In genomic region chr2:91263692-91264660, GRCm38 (mm10) we compare ENCODE assay signal across 8 mouse cellular contexts. TPM values are rescaled to one million over a fixed set of nuclear protein-coding genes. Genes with fewer than 3 reads are reported as not detected.
DNase-seq lines count a peak whose midpoint lies in the region; ATAC-seq and TF ChIP-seq lines count a peak whose summit lies in the region.

No protein-coding gene starts in this region.

- no peaks in the 10 kb centered on the region for H3K9me3 ChIP-seq in intestine, embryonic 15.5 days
- no peaks in the 10 kb centered on the region for H3K9me3 ChIP-seq in neural tube, embryonic 12.5 days

- no peak for TF ChIP-seq CTCF in layer of hippocampus, adult 2 months (conservative IDR thresholded peaks at IDR 0.05)
- no peak for TF ChIP-seq CTCF in embryonic fibroblast, embryonic 13.5 days (IDR thresholded peaks at IDR 0.05; ENCODE audit: borderline replicate concordance, insufficient read depth, low read length)

- no peaks in the 10 kb centered on the region for H3K4me1 ChIP-seq in embryonic fibroblast, embryonic 13.5 days (ENCODE audit: control insufficient read depth, insufficient read depth, low read length)
- peaks cover 12% of the 10 kb centered on the region for H3K4me1 ChIP-seq in intestine, embryonic 15.5 days (replicated peaks)
- H3K4me1 ChIP-seq in neural tube, embryonic 12.5 days, result peaks cover 20% of the 10 kb centered on the region

- no peaks in the 10 kb centered on the region for H3K27me3 ChIP-seq in intestine, embryonic 15.5 days (replicated peaks)
- H3K27me3 ChIP-seq in neural tube, embryonic 12.5 days (replicated peaks), result no peaks in the 10 kb centered on the region

- peaks cover 19% of the 10 kb centered on the region for H3K36me3 ChIP-seq in intestine, embryonic 15.5 days
- H3K36me3 ChIP-seq in neural tube, embryonic 12.5 days, result peaks cover 26% of the 10 kb centered on the region

- H3K9ac ChIP-seq in intestine, embryonic 15.5 days, result peak overlapping the region; percentile 52
- H3K9ac ChIP-seq in neural tube, embryonic 12.5 days, result peak overlapping the region; percentile 51; the same call in 1 of the 2 replicates

- peak overlapping the region; percentile 97 for H3K27ac ChIP-seq in layer of hippocampus, adult 2 months
- peak overlapping the region; percentile 38; the same call in 1 of the 2 replicates for H3K27ac ChIP-seq in embryonic fibroblast, embryonic 13.5 days (ENCODE audit: insufficient read depth, low read length)
- peak overlapping the region; percentile 85 for H3K27ac ChIP-seq in intestine, embryonic 15.5 days
- H3K27ac ChIP-seq in neural tube, embryonic 12.5 days, result peak overlapping the region; percentile 57; the same call in 1 of the 2 replicates

- WGBS in intestine, embryonic 15.5 days, result 87% methylated on average over 17 of the region's 17 CpGs
- WGBS in neural tube, embryonic 12.5 days, result 86% methylated on average over 17 of the region's 17 CpGs

- no peak for TF ChIP-seq POLR2A in embryonic fibroblast, embryonic 13.5 days (IDR thresholded peaks at IDR 0.05; ENCODE audit: low read depth, low read length)

- peak overlapping the region; percentile 64 for H3K4me2 ChIP-seq in intestine, embryonic 15.5 days (replicated peaks)
- H3K4me2 ChIP-seq in neural tube, embryonic 12.5 days (replicated peaks), result peak overlapping the region; percentile 85

- ATAC-seq in intestine, embryonic 15.5 days, result no peak
- no peak; the same call in 1 of the 2 replicates for ATAC-seq in neural tube, embryonic 12.5 days (ENCODE audit: low FRiP score, low read depth)
- no peak for ATAC-seq in monocyte, adult 5-6 weeks (replicated peaks; ENCODE audit: insufficient number of reproducible peaks, low FRiP score, low TSS enrichment, poor library complexity, severe bottlenecking)

- DNase-seq in layer of hippocampus, adult 2 months (ENCODE audit: low spot score in 2 of 2), result no peak
- DNase-seq in layer of hippocampus, adult 9-10 months (ENCODE audit: low spot score), result no peak
- no peak for DNase-seq in spleen, postnatal 36 days (ENCODE audit: low spot score in 2 of 2)
- DNase-seq in adrenal gland, adult 8-10 months, result no peak

- peak overlapping the region; percentile 62 for H3K4me3 ChIP-seq in layer of hippocampus, adult 2 months
- H3K4me3 ChIP-seq in embryonic fibroblast, embryonic 13.5 days (ENCODE audit: insufficient read depth, low read length), result no peak overlapping the region
- H3K4me3 ChIP-seq in intestine, embryonic 15.5 days (replicated peaks), result peak overlapping the region; percentile 81
- H3K4me3 ChIP-seq in neural tube, embryonic 12.5 days, result peak overlapping the region; percentile 90; the same call in 1 of the 2 replicates

RNA-seq across cellular contexts. Expression of gene Arfgap2, which starts 0.8 kb away (rescaled TPM):
- total RNA-seq in layer of hippocampus, adult 2 months (2021), result 10 to 100 TPM; 75.6 to 81.3 TPM
- polyA plus RNA-seq in embryonic fibroblast, embryonic 13.5 days (2011; ENCODE audit: insufficient read length, low read depth, missing spikeins), result 50.4 and 67.0 TPM in 2 replicates
- polyA plus RNA-seq in intestine, embryonic 15.5 days (2015; fragmentation: Nextera tagmentation; extraction: Ambion mirVana), result 72.0 and 75.6 TPM in 2 replicates
- 79.6 and 81.0 TPM in 2 replicates for polyA plus RNA-seq in neural tube, embryonic 12.5 days (2016; fragmentation: Nextera tagmentation; extraction: Ambion mirVana)
- 100 to 1,000 TPM in 3 of 4 experiments, 10 to 100 TPM in 1; 99.8 to 126 (median 112) TPM for total RNA-seq in adrenal gland, adult 8-10 months (2022)
- 34.0 to 45.8 TPM (median 35.3 TPM) in 3 replicates for total RNA-seq in monocyte, adult 5-6 weeks (2017)

RNA-seq across cellular contexts. Expression of gene Pacsin3, which starts 8.2 kb away (rescaled TPM):
- total RNA-seq in layer of hippocampus, adult 2 months (2021), result 10 to 100 TPM; 25.6 to 27.6 TPM
- polyA plus RNA-seq in embryonic fibroblast, embryonic 13.5 days (2011; ENCODE audit: insufficient read length, low read depth, missing spikeins), result 22.0 and 25.5 TPM in 2 replicates
- 21.3 and 22.3 TPM in 2 replicates for polyA plus RNA-seq in intestine, embryonic 15.5 days (2015; fragmentation: Nextera tagmentation; extraction: Ambion mirVana)
- polyA plus RNA-seq in neural tube, embryonic 12.5 days (2016; fragmentation: Nextera tagmentation; extraction: Ambion mirVana), result 20.8 and 22.1 TPM in 2 replicates
- total RNA-seq in adrenal gland, adult 8-10 months (2022), result 100 to 1,000 TPM in 2 of 4 experiments, 10 to 100 TPM in 2; 68.6 to 220 (median 125) TPM
- total RNA-seq in monocyte, adult 5-6 weeks (2017), result 0.53 TPM in 1 of 3 replicates, not detected in the others

RNA-seq across cellular contexts. Expression of gene Ddb2, which starts 27.2 kb away (rescaled TPM):
- total RNA-seq in layer of hippocampus, adult 2 months (2021), result 10 to 100 TPM; 12.9 to 13.1 TPM
- polyA plus RNA-seq in embryonic fibroblast, embryonic 13.5 days (2011; ENCODE audit: insufficient read length, low read depth, missing spikeins), result 5.6 and 8.4 TPM in 2 replicates
- 14.8 and 17.4 TPM in 2 replicates for polyA plus RNA-seq in intestine, embryonic 15.5 days (2015; fragmentation: Nextera tagmentation; extraction: Ambion mirVana)
- polyA plus RNA-seq in neural tube, embryonic 12.5 days (2016; fragmentation: Nextera tagmentation; extraction: Ambion mirVana), result 7.5 and 9.3 TPM in 2 replicates
- total RNA-seq in adrenal gland, adult 8-10 months (2022), result 10 to 100 TPM in 3 of 4 experiments, 1 to 10 TPM in 1; 8.4 to 22.9 (median 17.1) TPM
- 8.5 to 15.4 TPM (median 8.8 TPM) in 3 replicates for total RNA-seq in monocyte, adult 5-6 weeks (2017)

Comparison
In these comparisons a context has a peak if more than half of its experiments do, and no peak if none do; other contexts are left out.
1. H3K27ac ChIP-seq: peak in every context shown above with its lines; median percentile 97 in layer of hippocampus, adult 2 months; 85 in intestine, embryonic 15.5 days; 57 in neural tube, embryonic 12.5 days; 38 in embryonic fibroblast, embryonic 13.5 days.
2. RNA of gene Pacsin3, which starts 8.2 kb away (total RNA-seq): 68.6 to 220 TPM in adrenal gland, adult 8-10 months and 25.6 to 27.6 TPM in layer of hippocampus, adult 2 months; 0.53 TPM in monocyte, adult 5-6 weeks; every median in the first group is over 10 times any median in the second.